Mouse (Mus musculus) ovary, adult 18-20 months (tissue): ENCODE results near the gene Hs1bp3.

Source experiments
- DNase-seq: peaks from one replicate; pipeline ENCODE4 v3.0.0; 2022; ENCODE audit warnings: low spot score, mixed read lengths

The Hs1bp3 gene

GRCm38 (mm10) chr12:8364321-8364838 lies 51.1 kb downstream of the Hs1bp3 start:
- DNase-seq, result no peak

- peak; percentile 44 for DNase-seq
Observed at GRCm38 (mm10) chr12:8365336-8365735, 52.1 kb downstream of the Hs1bp3 start.

- no peak for DNase-seq
Observed at GRCm38 (mm10) chr12:8365905-8366576, 52.8 kb downstream of the Hs1bp3 start.

- no peak for DNase-seq
Observed at GRCm38 (mm10) chr12:8366688-8367087, 53.5 kb downstream of the Hs1bp3 start.

GRCm38 (mm10) chr12:8371746-8372510 lies 58.7 kb downstream of the Hs1bp3 start:
- DNase-seq, result no peak

GRCm38 (mm10) chr12:8372511-8373180 lies 59.4 kb downstream of the Hs1bp3 start:
- no peak for DNase-seq

GRCm38 (mm10) chr12:8373741-8374140 lies 60.5 kb downstream of the Hs1bp3 start:
- DNase-seq, result no peak

GRCm38 (mm10) chr12:8377169-8377568 lies 63.9 kb downstream of the Hs1bp3 start:
- DNase-seq, result no peak

- DNase-seq, result no peak
Observed at GRCm38 (mm10) chr12:8377955-8378620, 64.9 kb downstream of the Hs1bp3 start.

- peak; percentile 92 for DNase-seq
Observed at GRCm38 (mm10) chr12:8379795-8380521, 66.7 kb downstream of the Hs1bp3 start.

- no peak for DNase-seq
Observed at GRCm38 (mm10) chr12:8380944-8381343, 67.7 kb downstream of the Hs1bp3 start.

GRCm38 (mm10) chr12:8381940-8382339 lies 68.7 kb downstream of the Hs1bp3 start:
- no peak for DNase-seq

GRCm38 (mm10) chr12:8383822-8384221 lies 70.6 kb downstream of the Hs1bp3 start:
- peak; percentile 16 for DNase-seq

GRCm38 (mm10) chr12:8386451-8387011 lies 73.3 kb downstream of the Hs1bp3 start:
- peak; percentile 40 for DNase-seq

- no peak for DNase-seq
Observed at GRCm38 (mm10) chr12:8387281-8387680, 74.0 kb downstream of the Hs1bp3 start.

- DNase-seq, result no peak
Observed at GRCm38 (mm10) chr12:8388529-8389414, 75.5 kb downstream of the Hs1bp3 start.

- no peak for DNase-seq
Observed at GRCm38 (mm10) chr12:8393226-8393625, 80.0 kb downstream of the Hs1bp3 start.
